Mouse (Mus musculus) CH12.LX (cell line): ENCODE data around the gene Fcna.

Experiments
- CHD2 ChIP-seq: IDR thresholded peaks from 2 replicates; pipeline ENCODE4 v1.6.1; 2011; ENCODE audit warnings: low read length, improper control_type of control experiment
- CTCF ChIP-seq, 2 experiments: IDR thresholded peaks in 1 of 2; conservative IDR thresholded peaks in 1 of 2; 2 replicates each; pipeline ENCODE4 v1.5.1; 2011 to 2012; ENCODE audit warnings: low read depth in 2 of 2, low read length in 2 of 2, improper control_type of control experiment in 1 of 2, inconsistent platforms in 1 of 2, mild to moderate bottlenecking in 1 of 2, moderate library complexity in 1 of 2
- ELF1 ChIP-seq: IDR thresholded peaks from 2 replicates; pipeline ENCODE4 v1.6.1; 2014; ENCODE audit warnings: low read depth, mild to moderate bottlenecking, inconsistent platforms, low read length, improper control_type of control experiment
- MAX ChIP-seq: IDR thresholded peaks from 2 replicates; pipeline ENCODE4 v1.6.1; 2011; ENCODE audit warnings: low read length, improper control_type of control experiment
- MXI1 ChIP-seq: IDR thresholded peaks from 2 replicates; pipeline ENCODE4 v1.6.1; 2011; ENCODE audit warnings: mild to moderate bottlenecking, low read depth, low read length, improper control_type of control experiment
- RAD21 ChIP-seq: IDR thresholded peaks from 2 replicates; pipeline ENCODE4 v1.6.1; 2011; ENCODE audit warnings: low read depth, mild to moderate bottlenecking, low read length, improper control_type of control experiment, moderate library complexity
- SMC3 ChIP-seq: IDR thresholded peaks from 2 replicates; pipeline ENCODE4 v1.6.1; 2011; ENCODE audit warnings: low read depth, low read length, improper control_type of control experiment

GRCm38 (mm10) chr2:25660279-25660678 lies 32.4 kb upstream of the Fcna start:
- TF ChIP-seq CTCF (conservative IDR thresholded peaks at IDR 0.05 in 1 of 2, IDR thresholded peaks at IDR 0.05 in 1 of 2; ENCODE audit: low read depth in 2 of 2, low read length in 2 of 2) (no peak), SMC3 (no peak), MXI1 (no peak), ELF1 (no peak), CHD2 (no peak), RAD21 (no peak), MAX (no peak)
